Mouse (Mus musculus): ENCODE data around the gene Cnksr3. TPM values are rescaled to one million over a fixed set of nuclear protein-coding genes. Genes with fewer than 3 reads are reported as not detected.
A peak's percentile ranks its signal among the peaks of the same experiment; 100 is the strongest.

Cnksr3 gene
- polyA plus RNA-seq, 1 experiment from 2014 or later = 3.1 TPM

- H3K4me1 ChIP-seq (replicated peaks) = peaks cover 5% of the 10 kb centered on the region; the same call in 1 of the 2 replicates
- H3K27me3 ChIP-seq = no peaks in the 10 kb centered on the region
- no peak overlapping the region for H3K4me2 ChIP-seq (replicated peaks)
- H3K9ac ChIP-seq (replicated peaks) = no peak overlapping the region
- H3K27ac ChIP-seq = no peak overlapping the region
- no peak for ATAC-seq
- no peak overlapping the region for H3K4me3 ChIP-seq (replicated peaks)
- WGBS = 94% methylated on average over 9 of the region's 9 CpGs
- no peaks in the 10 kb centered on the region for H3K9me3 ChIP-seq
- H3K36me3 ChIP-seq = no peaks in the 10 kb centered on the region
These were observed 20.2 kb downstream of the Cnksr3 start for GRCm38 (mm10) chr10:7191721-7192413.

DNA sequence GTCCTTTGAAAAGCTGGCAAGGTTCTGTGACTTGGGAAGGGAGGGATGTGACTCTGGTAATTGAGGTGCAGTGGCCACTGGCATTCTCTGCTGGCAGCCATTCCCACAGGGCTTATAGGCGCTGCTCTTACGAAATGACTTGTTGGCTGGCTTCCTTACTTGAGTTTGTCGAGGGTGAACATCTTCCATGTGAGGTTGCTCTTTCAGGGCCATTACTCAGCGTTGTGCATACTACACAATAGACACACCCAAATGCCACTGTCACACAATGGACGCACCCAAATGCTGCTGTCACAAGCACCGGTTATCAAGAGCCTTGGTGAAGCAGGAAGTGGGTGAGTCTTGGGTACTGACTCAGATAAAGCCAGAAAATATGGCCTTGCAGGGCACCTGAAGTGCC is 22.8 kb downstream of the Cnksr3 start:
- Histone ChIP-seq H3K4me2 (replicated peaks) (no peak overlapping the region), H3K27me3 (no peaks in the 10 kb centered on the region), H3K9me3 (0 out of 2 replicates have a peak, but pooled peaks cover 3% of the 10 kb centered on the region), H3K9ac (replicated peaks) (no peak overlapping the region), H3K4me1 (replicated peaks) (no peaks in the 10 kb centered on the region), H3K4me3 (replicated peaks) (no peak overlapping the region), H3K36me3 (no peaks in the 10 kb centered on the region), H3K27ac (no peak overlapping the region)
- no peak for ATAC-seq
- WGBS = 90% methylated on average over 6 of the region's 6 CpGs

GRCm38 (mm10) chr10:7187881-7188280 is 24.2 kb downstream of the Cnksr3 start:
- 0 out of 2 replicates have a peak, but pooled peaks cover 6% of the 10 kb centered on the region for H3K4me1 ChIP-seq (replicated peaks)
- no peaks in the 10 kb centered on the region for H3K36me3 ChIP-seq
- no peak for ATAC-seq
- no peak overlapping the region for H3K4me2 ChIP-seq (replicated peaks)
- H3K27ac ChIP-seq = no peak overlapping the region
- H3K27me3 ChIP-seq = no peaks in the 10 kb centered on the region
- H3K9ac ChIP-seq (replicated peaks) = no peak overlapping the region
- 0 out of 2 replicates have a peak, but pooled peaks cover 3% of the 10 kb centered on the region for H3K9me3 ChIP-seq
- WGBS = 83% methylated on average over 7 of the region's 7 CpGs
- H3K4me3 ChIP-seq (replicated peaks) = no peak overlapping the region

DNA sequence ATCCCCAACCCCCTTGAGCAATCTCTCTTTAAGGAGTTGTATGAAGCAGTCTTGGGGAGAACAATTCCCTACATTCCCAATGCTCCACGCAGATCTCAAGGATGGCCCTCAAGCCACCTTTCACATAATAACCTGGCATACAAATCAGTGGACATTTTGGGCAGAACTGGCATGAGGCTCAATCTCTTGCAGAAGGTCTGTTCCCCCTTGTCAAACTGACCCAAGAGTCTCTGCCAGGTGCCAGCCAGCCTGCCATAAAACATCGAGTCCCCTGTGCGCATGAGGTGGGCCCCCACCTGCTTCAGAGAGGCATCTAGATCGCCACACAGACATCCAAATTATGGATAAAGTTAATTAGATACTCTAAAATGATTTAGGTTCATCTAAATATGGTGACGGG is 25.0 kb downstream of the Cnksr3 start:
- 0 out of 2 replicates have a peak, but pooled peaks cover 7% of the 10 kb centered on the region for H3K4me1 ChIP-seq (replicated peaks)
- no peak overlapping the region for H3K4me3 ChIP-seq (replicated peaks)
- 94% methylated on average over 5 of the region's 5 CpGs for WGBS
- no peak overlapping the region for H3K27ac ChIP-seq
- no peak overlapping the region for H3K4me2 ChIP-seq (replicated peaks)
- no peak overlapping the region for H3K9ac ChIP-seq (replicated peaks)
- H3K27me3 ChIP-seq = no peaks in the 10 kb centered on the region
- H3K36me3 ChIP-seq = no peaks in the 10 kb centered on the region
- 0 out of 2 replicates have a peak, but pooled peaks cover 3% of the 10 kb centered on the region for H3K9me3 ChIP-seq
- ATAC-seq = no peak

DNA sequence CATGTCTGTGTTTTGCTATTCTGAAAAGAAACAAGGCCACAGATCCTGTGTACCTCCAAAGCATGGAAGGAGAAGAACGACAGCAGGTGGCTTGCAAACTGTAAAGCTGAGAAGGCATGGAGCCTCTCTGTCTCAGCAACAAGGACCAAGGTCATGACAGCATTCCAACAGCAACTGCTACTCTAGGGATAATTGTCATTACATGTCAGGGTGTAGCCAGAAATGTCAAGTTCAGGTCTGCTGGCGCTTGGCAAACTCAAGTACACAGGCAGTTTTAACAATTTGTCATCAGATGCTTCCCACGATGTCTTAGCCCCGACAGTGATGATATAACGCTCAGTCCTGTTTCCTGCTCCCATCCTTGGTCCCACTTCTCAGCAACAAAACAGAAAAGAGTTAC is 26.0 kb downstream of the Cnksr3 start:
- H3K27me3 ChIP-seq = no peaks in the 10 kb centered on the region
- ATAC-seq = no peak

GRCm38 (mm10) chr10:7183171-7183631 is 28.8 kb downstream of the Cnksr3 start:
- Histone ChIP-seq H3K36me3 (no peaks in the 10 kb centered on the region), H3K4me2 (replicated peaks) (no peak overlapping the region), H3K4me1 (replicated peaks) (0 out of 2 replicates have a peak, but pooled peaks cover 7% of the 10 kb centered on the region), H3K4me3 (replicated peaks) (no peak overlapping the region), H3K27ac (no peak overlapping the region), H3K9me3 (0 out of 2 replicates have a peak, but pooled peaks cover 3% of the 10 kb centered on the region), H3K27me3 (no peaks in the 10 kb centered on the region), H3K9ac (replicated peaks) (no peak overlapping the region)
- 42% methylated on average over 6 of the region's 6 CpGs for WGBS
- ATAC-seq = no peak

More for the DNA sequence above, 26.0 kb downstream of the Cnksr3 start:
- Histone ChIP-seq H3K4me2 (replicated peaks) (no peak overlapping the region), H3K4me1 (replicated peaks) (0 out of 2 replicates have a peak, but pooled peaks cover 7% of the 10 kb centered on the region), H3K9me3 (0 out of 2 replicates have a peak, but pooled peaks cover 3% of the 10 kb centered on the region), H3K36me3 (no peaks in the 10 kb centered on the region), H3K4me3 (replicated peaks) (no peak overlapping the region), H3K9ac (replicated peaks) (no peak overlapping the region), H3K27ac (no peak overlapping the region)
- WGBS = 98% methylated on average over 5 of the region's 5 CpGs

- Histone ChIP-seq H3K36me3 (no peaks in the 10 kb centered on the region), H3K27ac (no peak overlapping the region), H3K4me1 (replicated peaks) (0 out of 2 replicates have a peak, but pooled peaks cover 7% of the 10 kb centered on the region), H3K4me2 (replicated peaks) (no peak overlapping the region), H3K9me3 (0 out of 2 replicates have a peak, but pooled peaks cover 3% of the 10 kb centered on the region), H3K9ac (replicated peaks) (no peak overlapping the region), H3K27me3 (no peaks in the 10 kb centered on the region), H3K4me3 (replicated peaks) (no peak overlapping the region)
- WGBS = 85% methylated on average over 12 of the region's 12 CpGs
- no peak for ATAC-seq
These were observed 29.4 kb downstream of the Cnksr3 start for GRCm38 (mm10) chr10:7182555-7183170.

DNA sequence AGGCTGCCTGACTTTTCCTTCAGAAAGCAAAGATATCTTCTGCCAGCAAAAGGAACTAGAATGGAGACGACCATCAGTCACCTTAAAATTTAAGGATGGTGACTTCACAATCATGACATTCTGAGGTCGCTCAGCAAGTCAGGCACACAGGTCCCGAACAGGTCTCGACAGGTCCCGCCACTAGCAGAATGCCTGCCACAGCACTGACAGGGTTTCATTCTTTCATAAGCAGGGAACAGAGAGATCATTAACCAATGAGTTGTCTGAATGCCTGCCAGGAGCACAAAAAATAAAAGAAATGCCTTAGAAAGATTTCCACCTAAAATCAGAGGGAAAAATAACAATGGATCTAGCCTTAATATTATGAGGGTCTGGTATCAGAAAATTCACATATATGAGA is 31.7 kb downstream of the Cnksr3 start:
- 91% methylated on average over 5 of the region's 5 CpGs for WGBS
- ATAC-seq = no peak

GRCm38 (mm10) chr10:7178571-7178970 is 33.5 kb downstream of the Cnksr3 start:
- H3K36me3 ChIP-seq = no peaks in the 10 kb centered on the region
- WGBS = 88% methylated on average over 10 of the region's 10 CpGs
- H3K27me3 ChIP-seq = no peaks in the 10 kb centered on the region
- H3K27ac ChIP-seq = no peak overlapping the region
- no peak for ATAC-seq
- peaks cover 15% of the 10 kb centered on the region; the same call in 1 of the 2 replicates for H3K4me1 ChIP-seq (replicated peaks)
- H3K4me3 ChIP-seq (replicated peaks) = no peak overlapping the region
- no peak overlapping the region for H3K9ac ChIP-seq (replicated peaks)
- H3K9me3 ChIP-seq = no peaks in the 10 kb centered on the region
- no peak overlapping the region for H3K4me2 ChIP-seq (replicated peaks)

More for the DNA sequence above, 31.7 kb downstream of the Cnksr3 start:
- peaks cover 15% of the 10 kb centered on the region; the same call in 1 of the 2 replicates for H3K4me1 ChIP-seq (replicated peaks)
- no peaks in the 10 kb centered on the region for H3K36me3 ChIP-seq
- H3K4me3 ChIP-seq (replicated peaks) = no peak overlapping the region
- H3K27ac ChIP-seq = no peak overlapping the region
- no peaks in the 10 kb centered on the region for H3K27me3 ChIP-seq
- H3K9me3 ChIP-seq = 0 out of 2 replicates have a peak, but pooled peaks cover 3% of the 10 kb centered on the region
- no peak overlapping the region for H3K9ac ChIP-seq (replicated peaks)
- H3K4me2 ChIP-seq (replicated peaks) = no peak overlapping the region

DNA sequence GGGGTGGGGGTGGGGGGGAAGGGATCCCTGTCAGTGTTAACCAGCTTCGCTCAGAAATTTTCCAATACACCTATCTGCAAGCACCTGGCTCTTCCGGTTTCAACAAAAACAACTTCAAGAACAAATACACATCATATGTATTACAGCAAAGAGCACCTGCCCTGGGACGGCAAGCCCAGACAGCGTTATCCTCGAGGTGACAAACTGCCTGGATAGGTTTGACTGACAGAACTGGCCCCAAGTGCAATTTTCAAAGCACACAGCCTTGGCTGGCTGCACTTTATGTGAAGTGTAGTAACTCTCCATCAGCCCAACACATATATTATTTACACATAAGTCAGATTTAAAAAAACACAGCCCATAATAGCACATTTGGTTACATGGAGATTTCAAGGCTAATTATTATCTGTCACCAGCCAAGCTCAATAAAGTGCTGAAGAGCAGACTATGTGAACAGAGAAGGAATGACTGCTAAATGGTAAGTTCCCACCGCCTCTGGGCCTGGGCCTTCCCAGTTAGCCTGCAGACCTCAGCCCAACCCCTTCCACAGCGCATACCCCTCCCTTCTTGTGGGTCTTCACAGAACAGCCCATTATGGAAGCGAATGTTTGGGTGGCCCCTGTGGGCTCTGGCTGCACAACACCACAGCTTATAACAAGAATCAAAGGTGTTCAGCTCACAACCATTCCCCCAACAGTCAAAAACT is 35.7 kb downstream of the Cnksr3 start:
- Histone ChIP-seq H3K4me3 (replicated peaks) (no peak overlapping the region), H3K27ac (no peak overlapping the region), H3K9ac (replicated peaks) (no peak overlapping the region), H3K9me3 (no peaks in the 10 kb centered on the region), H3K27me3 (no peaks in the 10 kb centered on the region), H3K4me1 (replicated peaks) (peaks cover 8% of the 10 kb centered on the region; the same call in 1 of the 2 replicates), H3K36me3 (no peaks in the 10 kb centered on the region), H3K4me2 (replicated peaks) (no peak overlapping the region)
- ATAC-seq = peak; percentile 47; the same call in 1 of the 2 replicates
- 92% methylated on average over 8 of the region's 8 CpGs for WGBS

GRCm38 (mm10) chr10:7174480-7174879 is 37.6 kb downstream of the Cnksr3 start:
- Histone ChIP-seq H3K9ac (replicated peaks) (no peak overlapping the region), H3K9me3 (no peaks in the 10 kb centered on the region), H3K4me3 (replicated peaks) (no peak overlapping the region), H3K27ac (no peak overlapping the region), H3K4me1 (replicated peaks) (peaks cover 8% of the 10 kb centered on the region; the same call in 1 of the 2 replicates), H3K4me2 (replicated peaks) (no peak overlapping the region), H3K27me3 (no peaks in the 10 kb centered on the region), H3K36me3 (no peaks in the 10 kb centered on the region)
- ATAC-seq = no peak
- WGBS = 42% methylated on average over 2 of the region's 2 CpGs

All from midbrain, embryonic 13.5 days (tissue).